ENCODE assay signal across 8 mouse cellular contexts in genomic region chr6:85380201-85380900, GRCm38 (mm10). TPM values are rescaled to one million over a fixed set of nuclear protein-coding genes. Genes with fewer than 3 reads are reported as not detected.
DNase-seq lines count a peak whose midpoint lies in the region; ATAC-seq lines count a peak whose summit lies in the region.

No protein-coding gene starts in this region.

- no peak overlapping the region for H3K4me3 ChIP-seq in hindbrain, embryonic 15.5 days
- H3K4me3 ChIP-seq in macrophage (ENCODE audit: inconsistent target), result no peak overlapping the region

- no peaks in the 10 kb centered on the region for H3K9me3 ChIP-seq in hindbrain, embryonic 15.5 days

- peak; percentile 69 for ATAC-seq in hindbrain, embryonic 15.5 days (ENCODE audit: low FRiP score, low read depth)

- WGBS in hindbrain, embryonic 15.5 days, result 33% methylated on average over 10 of the region's 10 CpGs
- 11% methylated on average over 9 of the region's 10 CpGs for WGBS in macrophage (ENCODE audit: missing documents)

- peak; percentile 93 for DNase-seq in ZHBTc4 (ENCODE audit: low read depth, low spot score)
- peak; percentile 54 to 75 for DNase-seq in cerebellum, postnatal 4 days (ENCODE audit: low spot score in 2 of 2)
- DNase-seq in gastrocnemius, adult 18-20 months (ENCODE audit: low spot score), result peak; percentile 91
- DNase-seq in left cerebral cortex, adult 11 months (ENCODE audit: low spot score), result peak; percentile 80
- DNase-seq in right cerebral cortex, adult 2 months (ENCODE audit: low spot score in 2 of 2), result peak; percentile 82 to 83
- DNase-seq in urinary bladder, postnatal 25 days (ENCODE audit: low spot score), result peak; percentile 76

- H3K36me3 ChIP-seq in hindbrain, embryonic 15.5 days, result no peaks in the 10 kb centered on the region
- no peaks in the 10 kb centered on the region for H3K36me3 ChIP-seq in macrophage (ENCODE audit: inconsistent target)

- no peaks in the 10 kb centered on the region for H3K79me2 ChIP-seq in macrophage (ENCODE audit: inconsistent target)

- no peak overlapping the region for H3K27ac ChIP-seq in hindbrain, embryonic 15.5 days (replicated peaks)
- H3K27ac ChIP-seq in macrophage, result peak overlapping the region; percentile 71

- H3K4me1 ChIP-seq in hindbrain, embryonic 15.5 days (replicated peaks), result 0 out of 2 replicates have a peak, but pooled peaks cover 6% of the 10 kb centered on the region

- no peak overlapping the region for H3K9ac ChIP-seq in hindbrain, embryonic 15.5 days

- H3K27me3 ChIP-seq in hindbrain, embryonic 15.5 days, result no peaks in the 10 kb centered on the region

- peak overlapping the region; percentile 12; the same call in 1 of the 2 replicates for H3K4me2 ChIP-seq in hindbrain, embryonic 15.5 days

RNA-seq across cellular contexts. Expression of gene Rab11fip5, which starts 5.9 kb away (rescaled TPM):
- total RNA-seq in gastrocnemius, adult 18-20 months (2021), result 10 to 100 TPM; 24.8 to 46.2 TPM
- polyA plus RNA-seq in hindbrain, embryonic 15.5 days (2015; fragmentation: Nextera tagmentation; extraction: Ambion mirVana), result 24.2 and 24.4 TPM in 2 replicates
- 10 to 100 TPM in 24 of 26 experiments, 1 to 10 TPM in 2; 4.5 to 67.9 (median 27.2) TPM for total RNA-seq in macrophage (2018; cell fraction: chromatin; rRNA removed)
- total RNA-seq in macrophage (2018; cell fraction: cytosol; rRNA removed), result 100 to 1,000 TPM in 1 of 26 experiments, 10 to 100 TPM in 25; 23.9 to 104 (median 44.7) TPM
- total RNA-seq in macrophage (2018; cell fraction: nucleus; rRNA removed), result 10 to 100 TPM; 15.6 to 85.3 (median 32.2) TPM
- 38.4 to 80.5 TPM (median 38.6 TPM) in 3 replicates for polyA plus RNA-seq in macrophage (2018)

RNA-seq across cellular contexts. Expression of gene Noto, which starts 43.3 kb away (rescaled TPM):
- total RNA-seq in gastrocnemius, adult 18-20 months (2021), result not detected
- polyA plus RNA-seq in hindbrain, embryonic 15.5 days (2015; fragmentation: Nextera tagmentation; extraction: Ambion mirVana), result not detected in 2 replicates
- not detected for total RNA-seq in macrophage (2018; cell fraction: chromatin; rRNA removed)
- not detected for total RNA-seq in macrophage (2018; cell fraction: cytosol; rRNA removed)
- total RNA-seq in macrophage (2018; cell fraction: nucleus; rRNA removed), result not detected
- not detected in 3 replicates for polyA plus RNA-seq in macrophage (2018)

RNA-seq across cellular contexts. Expression of gene Sfxn5, which starts 47.1 kb away (rescaled TPM):
- total RNA-seq in gastrocnemius, adult 18-20 months (2021), result 1 to 10 TPM; 4.3 to 6.5 TPM
- 41.4 and 43.1 TPM in 2 replicates for polyA plus RNA-seq in hindbrain, embryonic 15.5 days (2015; fragmentation: Nextera tagmentation; extraction: Ambion mirVana)
- 10 to 100 TPM in 25 of 26 experiments, 1 to 10 TPM in 1; 6.3 to 87.7 (median 36.8) TPM for total RNA-seq in macrophage (2018; cell fraction: chromatin; rRNA removed)
- 10 to 100 TPM in 12 of 26 experiments, 1 to 10 TPM in 14; 3.5 to 20.3 (median 7.5) TPM for total RNA-seq in macrophage (2018; cell fraction: cytosol; rRNA removed)
- total RNA-seq in macrophage (2018; cell fraction: nucleus; rRNA removed), result 10 to 100 TPM in 24 of 26 experiments, 1 to 10 TPM in 2; 6.9 to 51.7 (median 23.0) TPM
- polyA plus RNA-seq in macrophage (2018), result 3.8 to 11.4 TPM (median 5.9 TPM) in 3 replicates

RNA-seq across cellular contexts. Expression of gene Smyd5, which starts 51.4 kb away (rescaled TPM):
- total RNA-seq in gastrocnemius, adult 18-20 months (2021), result 1 to 10 TPM; 7.2 to 9.1 TPM
- 69.0 and 79.1 TPM in 2 replicates for polyA plus RNA-seq in hindbrain, embryonic 15.5 days (2015; fragmentation: Nextera tagmentation; extraction: Ambion mirVana)
- 10 to 100 TPM; 10.2 to 54.1 (median 31.6) TPM for total RNA-seq in macrophage (2018; cell fraction: chromatin; rRNA removed)
- 10 to 100 TPM in 17 of 26 experiments, 1 to 10 TPM in 9; 7.0 to 14.7 (median 11.7) TPM for total RNA-seq in macrophage (2018; cell fraction: cytosol; rRNA removed)
- total RNA-seq in macrophage (2018; cell fraction: nucleus; rRNA removed), result 10 to 100 TPM in 22 of 26 experiments, 1 to 10 TPM in 4; 6.3 to 77.0 (median 18.5) TPM
- 9.5 to 26.7 TPM (median 17.2 TPM) in 3 replicates for polyA plus RNA-seq in macrophage (2018)
